In the genomic region with DNA sequence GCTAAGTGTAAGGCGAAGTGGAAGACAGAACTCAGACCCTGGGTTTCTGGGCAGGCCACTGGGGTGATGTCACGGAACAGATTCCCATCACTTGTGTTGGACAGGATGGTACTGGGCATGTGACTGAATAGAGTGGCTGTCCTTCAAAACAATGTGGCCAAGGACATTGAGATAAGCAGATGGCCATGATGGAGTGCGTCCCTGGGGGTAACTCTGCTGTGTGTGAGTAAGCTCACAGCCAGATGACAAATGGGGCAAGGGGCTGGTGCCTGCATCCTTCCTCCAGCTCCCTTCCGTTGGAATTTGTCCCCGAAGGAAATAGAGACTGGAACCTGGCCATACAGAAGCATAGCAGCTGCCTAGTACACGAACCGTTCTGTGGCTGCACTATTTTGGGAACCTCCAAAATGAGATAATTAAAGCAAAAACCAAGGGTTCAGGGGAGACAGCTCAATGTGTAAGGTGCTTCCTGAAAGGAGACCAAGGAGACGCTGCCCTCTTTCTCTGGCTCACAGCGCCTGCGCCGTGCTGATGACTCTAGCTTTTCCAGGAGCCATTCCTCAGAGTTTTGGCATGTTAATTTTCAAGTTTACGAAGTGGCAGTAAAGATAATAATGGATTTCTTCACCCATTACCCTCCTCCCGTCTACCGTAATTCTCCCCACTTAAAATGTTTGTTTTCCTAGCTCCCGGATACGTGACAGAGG, we compare ENCODE assay signal across 9 mouse cellular contexts.
DNase-seq lines count a peak whose midpoint lies in the region; ATAC-seq lines count a peak whose summit lies in the region.
"Had no signal": no experiment of that assay in that cellular context is flagged by ENCODE, and none has a peak within 500 bp of the region (broad histone marks: within the 10 kb centered on the region; RNA-seq: fewer than 3 reads in every experiment).

No protein-coding gene starts in this region.

- peak; percentile 18; the same call in 1 of the 2 replicates for ATAC-seq in embryonic facial prominence, embryonic 14.5 days (ENCODE audit: low read depth)
- ATAC-seq in erythroblast, adult 5-6 weeks (replicated peaks; ENCODE audit: low FRiP score, poor library complexity, severe bottlenecking): no peak

- 67% methylated on average over 16 of the region's 16 CpGs for WGBS in embryonic facial prominence, embryonic 14.5 days

- no peaks in the 10 kb centered on the region for H3K36me3 ChIP-seq in embryonic facial prominence, embryonic 14.5 days (ENCODE audit: control insufficient read depth, insufficient read depth, low read length)

- no peak overlapping the region for H3K27ac ChIP-seq in embryonic facial prominence, embryonic 14.5 days (replicated peaks; ENCODE audit: low read depth, low read length)

- intact Hi-C loops in heart, postnatal 14 days (cut with DNase I): no loop called here

- no peak overlapping the region for H3K4me3 ChIP-seq in embryonic facial prominence, embryonic 14.5 days (ENCODE audit: low read depth, low read length)

- peak; percentile 18 for DNase-seq in lung, postnatal 10 days
- no peak for DNase-seq in lung, postnatal 36 days
- DNase-seq in embryonic facial prominence, embryonic 14.5 days (ENCODE audit: low spot score): peak; percentile 12
- peak; percentile 9 to 30 for DNase-seq in heart, postnatal 14 days
- DNase-seq in kidney, postnatal 36 days: peak; percentile 56 to 76
- no peak for DNase-seq in gastrocnemius, postnatal 10 days
- DNase-seq: lung, adult 18-20 months; spleen, adult 18-20 months had no signal

- no peaks in the 10 kb centered on the region for H3K9me3 ChIP-seq in embryonic facial prominence, embryonic 14.5 days (ENCODE audit: control insufficient read depth, low read length)

- no peaks in the 10 kb centered on the region for H3K4me1 ChIP-seq in embryonic facial prominence, embryonic 14.5 days (ENCODE audit: control insufficient read depth, insufficient read depth, low read length)

- no peak overlapping the region for H3K4me2 ChIP-seq in embryonic facial prominence, embryonic 14.5 days (ENCODE audit: low read depth, low read length)

- H3K9ac ChIP-seq in embryonic facial prominence, embryonic 14.5 days (ENCODE audit: low read depth, low read length): no peak overlapping the region

- H3K27me3 ChIP-seq in embryonic facial prominence, embryonic 14.5 days (replicated peaks; ENCODE audit: control insufficient read depth, insufficient read depth, low read length): no peaks in the 10 kb centered on the region

Comparison
In these comparisons a context has a peak if more than half of its experiments do, and no peak if none do; other contexts are left out.
1. DNase-seq: peak in lung, postnatal 10 days (single experiment), embryonic facial prominence, embryonic 14.5 days (single experiment), heart, postnatal 14 days (2 of 2) and kidney, postnatal 36 days (2 of 2); none in lung, postnatal 36 days (single experiment) and gastrocnemius, postnatal 10 days (single experiment).